Mouse (Mus musculus): ENCODE results near the gene Dusp15. TPM values are rescaled to one million over a fixed set of nuclear protein-coding genes. Genes with fewer than 3 reads are reported as not detected.

Gene Dusp15
- polyA plus RNA-seq (2017; shearing (Covaris generic)) = not detected

- ATAC-seq = no peak
These were observed at the start of gene Dusp15 for GRCm38 (mm10) chr2:152951065-152951849. Gene Dusp15, minus strand, starts transcription at chr2:152951698.

GRCm38 (mm10) chr2:152997046-152997445 lies 45.5 kb upstream of the Dusp15 start:
- ATAC-seq = no peak

GRCm38 (mm10) chr2:152991529-152991928 lies 40.0 kb upstream of the Dusp15 start:
- no peak for ATAC-seq

- ATAC-seq = no peak
These were observed 34.1 kb upstream of the Dusp15 start for GRCm38 (mm10) chr2:152985582-152985981.

GRCm38 (mm10) chr2:152976991-152977390 lies 25.5 kb upstream of the Dusp15 start:
- no peak for ATAC-seq

GRCm38 (mm10) chr2:152965555-152965954 lies 14.1 kb upstream of the Dusp15 start:
- ATAC-seq = no peak

- peak; percentile 65 for ATAC-seq
These were observed 10.7 kb upstream of the Dusp15 start, which contains the start of gene Ttll9 for GRCm38 (mm10) chr2:152962091-152962793. Gene Ttll9, plus strand, starts transcription at chr2:152962485.

GRCm38 (mm10) chr2:152958116-152958515 lies 6.6 kb upstream of the Dusp15 start:
- ATAC-seq = no peak

GRCm38 (mm10) chr2:152951850-152952720 lies 587 bp upstream of the Dusp15 start:
- ATAC-seq = no peak

- no peak for ATAC-seq
These were observed 987 bp downstream of the Dusp15 start for GRCm38 (mm10) chr2:152950358-152951064.

GRCm38 (mm10) chr2:152948438-152949020 lies 3.0 kb downstream of the Dusp15 start:
- no peak for ATAC-seq

GRCm38 (mm10) chr2:152947098-152947497 lies 4.4 kb downstream of the Dusp15 start:
- no peak for ATAC-seq

GRCm38 (mm10) chr2:152944013-152944412 lies 7.5 kb downstream of the Dusp15 start:
- no peak for ATAC-seq

GRCm38 (mm10) chr2:152943568-152943967 lies 7.9 kb downstream of the Dusp15 start:
- no peak for ATAC-seq

GRCm38 (mm10) chr2:152942898-152943515 lies 8.5 kb downstream of the Dusp15 start:
- ATAC-seq = no peak

- ATAC-seq = no peak
These were observed 9.7 kb downstream of the Dusp15 start for GRCm38 (mm10) chr2:152941776-152942175.

- no peak for ATAC-seq
These were observed 10.4 kb downstream of the Dusp15 start for GRCm38 (mm10) chr2:152941106-152941505.

GRCm38 (mm10) chr2:152939846-152940245 lies 11.7 kb downstream of the Dusp15 start:
- ATAC-seq = no peak

GRCm38 (mm10) chr2:152933614-152934013 lies 17.9 kb downstream of the Dusp15 start:
- ATAC-seq = no peak

- ATAC-seq = no peak
These were observed 18.4 kb downstream of the Dusp15 start, which contains the start of gene Foxs1 for GRCm38 (mm10) chr2:152933048-152933447. Gene Foxs1, minus strand, starts transcription at chr2:152933208.

GRCm38 (mm10) chr2:152931456-152932160 lies 19.9 kb downstream of the Dusp15 start:
- no peak for ATAC-seq
